Mouse (Mus musculus) heart, embryonic 12.5 days (tissue): ENCODE measurements around the gene Trim37. TPM values are rescaled to one million over a fixed set of nuclear protein-coding genes. Genes with fewer than 3 reads are reported as not detected.

ENCODE experiments used
- ATAC-seq: fragments of 200-750 bp; cut with Nextera tagmentation; 2 replicates; pipeline ENCODE4 v1.8.0; 2017; ENCODE audit warnings: moderate TSS enrichment, moderate library complexity; ENCODE audit not compliant: insufficient number of reproducible peaks, low FRiP score
- H3K27ac ChIP-seq: fragments of 300-500 bp; sonication (generic); 2 replicates; pipeline ENCODE4 v1.5.1; 2016; ENCODE audit warnings: mild to moderate bottlenecking, moderate library complexity; ENCODE audit not compliant: poor library complexity, severe bottlenecking
- H3K27me3 ChIP-seq: fragments of 300-500 bp; sonication (generic); replicated peaks from 2 replicates; pipeline ENCODE4 v1.6.1; 2016; ENCODE audit warnings: mild to moderate bottlenecking, moderate library complexity
- H3K36me3 ChIP-seq: fragments of 300-500 bp; sonication (generic); 2 replicates; pipeline ENCODE4 v1.6.1; 2016; ENCODE audit warnings: mild to moderate bottlenecking, moderate library complexity
- H3K4me1 ChIP-seq: fragments of 300-500 bp; sonication (generic); replicated peaks from 2 replicates; pipeline ENCODE4 v1.6.1; 2016; ENCODE audit warnings: mild to moderate bottlenecking
- H3K4me2 ChIP-seq: fragments of 300-500 bp; sonication (generic); 2 replicates; pipeline ENCODE4 v1.6.1; 2016; ENCODE audit warnings: mild to moderate bottlenecking, moderate library complexity
- H3K4me3 ChIP-seq: fragments of 300-500 bp; sonication (generic); 2 replicates; pipeline ENCODE4 v1.5.1; 2016; ENCODE audit warnings: mild to moderate bottlenecking
- H3K9ac ChIP-seq: fragments of 300-500 bp; sonication (generic); 2 replicates; pipeline ENCODE4 v1.6.1; 2016; ENCODE audit warnings: mild to moderate bottlenecking, moderate library complexity
- H3K9me3 ChIP-seq: fragments of 300-500 bp; sonication (generic); replicated peaks from 2 replicates; pipeline ENCODE4 v1.6.1; 2016; ENCODE audit warnings: mild to moderate bottlenecking, moderate library complexity
- WGBS: fragments of 180-500 bp; shearing (Covaris S2); methylation state at CpG from one replicate; pipeline ENCODE4 v1.1.7; 2016; 5-methylcytosine and 5-hydroxymethylcytosine counted together
- polyA plus RNA-seq: library from polyadenylated mRNA; unstranded; fragments of >200 nt; fragmentation: Nextera tagmentation; extraction: Ambion mirVana; gene quantifications from 2 replicates; pipeline ENCODE4 v1.2.1, GENCODE M21; 2016

The Trim37 gene
- 24.5 and 28.2 TPM in 2 replicates for polyA plus RNA-seq

GRCm38 (mm10) chr11:87126824-87127816, at the start of gene Trim37:
TSS of gene Trim37 (plus strand) at chr11:87127077.
- Histone ChIP-seq H3K9me3 (no peaks in the 10 kb centered on the region), H3K4me2 (peak within 1 kb of the TSS; percentile 76), H3K4me3 (peak within 1 kb of the TSS; percentile 87), H3K36me3 (peaks cover 27% of the 10 kb centered on the region), H3K9ac (peak within 1 kb of the TSS; percentile 85), H3K27me3 (no peaks in the 10 kb centered on the region), H3K27ac (peak within 1 kb of the TSS; percentile 81), H3K4me1 (peaks cover 11% of the 10 kb centered on the region)
- peak; percentile 93 for ATAC-seq
- WGBS = under 1% methylated on average over 101 of the region's 105 CpGs

GRCm38 (mm10) chr11:87083712-87084111, 43.2 kb upstream of the Trim37 start:
- Histone ChIP-seq H3K9ac (no peak overlapping the region), H3K4me1 (peaks cover 20% of the 10 kb centered on the region), H3K36me3 (peaks cover 57% of the 10 kb centered on the region), H3K27ac (no peak overlapping the region), H3K27me3 (no peaks in the 10 kb centered on the region), H3K9me3 (no peaks in the 10 kb centered on the region), H3K4me2 (no peak overlapping the region), H3K4me3 (no peak overlapping the region)
- ATAC-seq = no peak
- WGBS = 75% methylated on average over 1 of the region's 1 CpGs

GRCm38 (mm10) chr11:87085461-87085860, 41.4 kb upstream of the Trim37 start:
- Histone ChIP-seq H3K27ac (no peak overlapping the region), H3K4me2 (peak overlapping the region; percentile 87), H3K36me3 (peaks cover 49% of the 10 kb centered on the region), H3K4me1 (peaks cover 20% of the 10 kb centered on the region), H3K9ac (peak overlapping the region; percentile 81; the same call in 1 of the 2 replicates), H3K4me3 (peak overlapping the region; percentile 65), H3K27me3 (no peaks in the 10 kb centered on the region), H3K9me3 (no peaks in the 10 kb centered on the region)
- WGBS = 82% methylated on average over 13 of the region's 13 CpGs
- ATAC-seq = no peak

- Histone ChIP-seq H3K4me3 (peak within 1 kb of the TSS; percentile 65), H3K27me3 (no peaks in the 10 kb centered on the region), H3K4me1 (peaks cover 20% of the 10 kb centered on the region), H3K9ac (peak within 1 kb of the TSS; percentile 81), H3K4me2 (peak within 1 kb of the TSS; percentile 87), H3K27ac (peak within 1 kb of the TSS; percentile 23), H3K36me3 (peaks cover 49% of the 10 kb centered on the region), H3K9me3 (no peaks in the 10 kb centered on the region)
- 1% methylated on average over 43 of the region's 43 CpGs for WGBS
- ATAC-seq = peak; percentile 90
These were observed 40.4 kb upstream of the Trim37 start, which contains the start of gene Smg8 for GRCm38 (mm10) chr11:87086290-87086984. TSS of gene Smg8 (minus strand) at chr11:87086774.

GRCm38 (mm10) chr11:87087142-87087541, 39.7 kb upstream of the Trim37 start:
- H3K27me3 ChIP-seq = no peaks in the 10 kb centered on the region
- H3K27ac ChIP-seq = no peak overlapping the region
- no peaks in the 10 kb centered on the region for H3K9me3 ChIP-seq
- H3K4me3 ChIP-seq = peak overlapping the region; percentile 65
- peak overlapping the region; percentile 81; the same call in 1 of the 2 replicates for H3K9ac ChIP-seq
- H3K4me2 ChIP-seq = peak overlapping the region; percentile 87
- 51% methylated on average over 2 of the region's 2 CpGs for WGBS
- H3K36me3 ChIP-seq = peaks cover 49% of the 10 kb centered on the region
- no peak for ATAC-seq
- peaks cover 20% of the 10 kb centered on the region for H3K4me1 ChIP-seq

- H3K9me3 ChIP-seq = no peaks in the 10 kb centered on the region
- no peaks in the 10 kb centered on the region for H3K27me3 ChIP-seq
- H3K4me3 ChIP-seq = peak within 1 kb of the TSS; percentile 73
- under 1% methylated on average over 14 of the region's 14 CpGs for WGBS
- peak within 1 kb of the TSS; percentile 97 for H3K27ac ChIP-seq
- peak within 1 kb of the TSS; percentile 96 for H3K9ac ChIP-seq
- peaks cover 13% of the 10 kb centered on the region for H3K4me1 ChIP-seq
- peaks cover 36% of the 10 kb centered on the region for H3K36me3 ChIP-seq
- H3K4me2 ChIP-seq = peak within 1 kb of the TSS; percentile 76
- peak; percentile 2; the same call in 1 of the 2 replicates for ATAC-seq
These were observed 18.5 kb upstream of the Trim37 start, which contains the start of gene Prr11 for GRCm38 (mm10) chr11:87108409-87108754. TSS of gene Prr11 (minus strand) at chr11:87108708.

GRCm38 (mm10) chr11:87108755-87109518, 17.9 kb upstream of the Trim37 start, which contains the start of gene Ska2:
TSS of gene Ska2 (plus strand) at chr11:87109234.
- under 1% methylated on average over 40 of the region's 40 CpGs for WGBS
- peak within 1 kb of the TSS; percentile 73 for H3K4me3 ChIP-seq
- H3K27ac ChIP-seq = peak within 1 kb of the TSS; percentile 97
- no peaks in the 10 kb centered on the region for H3K9me3 ChIP-seq
- ATAC-seq = peak; percentile 99
- peaks cover 35% of the 10 kb centered on the region for H3K36me3 ChIP-seq
- H3K27me3 ChIP-seq = no peaks in the 10 kb centered on the region
- H3K9ac ChIP-seq = peak within 1 kb of the TSS; percentile 96
- H3K4me1 ChIP-seq = peaks cover 13% of the 10 kb centered on the region
- H3K4me2 ChIP-seq = peak within 1 kb of the TSS; percentile 76

GRCm38 (mm10) chr11:87109519-87110171, 17.2 kb upstream of the Trim37 start:
- Histone ChIP-seq H3K4me2 (peak overlapping the region; percentile 76), H3K27ac (peak overlapping the region; percentile 97), H3K4me3 (peak overlapping the region; percentile 73), H3K27me3 (no peaks in the 10 kb centered on the region), H3K9ac (peak overlapping the region; percentile 96), H3K4me1 (peaks cover 13% of the 10 kb centered on the region), H3K36me3 (peaks cover 33% of the 10 kb centered on the region), H3K9me3 (no peaks in the 10 kb centered on the region)
- WGBS = under 1% methylated on average over 42 of the region's 42 CpGs
- ATAC-seq = no peak

- no peak for ATAC-seq
These were observed 16.5 kb upstream of the Trim37 start for GRCm38 (mm10) chr11:87110172-87110909.

More at GRCm38 (mm10) chr11:87110172-87110909, 16.5 kb upstream of the Trim37 start:
- 6% methylated on average over 9 of the region's 9 CpGs for WGBS
- Histone ChIP-seq H3K9me3 (no peaks in the 10 kb centered on the region), H3K4me3 (peak overlapping the region; percentile 73), H3K36me3 (peaks cover 33% of the 10 kb centered on the region), H3K4me2 (peak overlapping the region; percentile 76), H3K27me3 (no peaks in the 10 kb centered on the region), H3K4me1 (peaks cover 13% of the 10 kb centered on the region), H3K9ac (peak overlapping the region; percentile 96), H3K27ac (peak overlapping the region; percentile 97)
